ENCODE assay signal across 19 mouse cellular contexts in genomic region chr6:25287591-25287990, GRCm38 (mm10).
DNase-seq lines count a peak whose midpoint lies in the region; ATAC-seq and TF ChIP-seq lines count a peak whose summit lies in the region.
"Had no signal": no experiment of that assay in that cellular context is flagged by ENCODE, and none has a peak within 500 bp of the region (broad histone marks: within the 10 kb centered on the region; RNA-seq: fewer than 3 reads in every experiment).

No protein-coding gene starts in this region.

- H3K27me3 ChIP-seq in kidney, adult 2 months (replicated peaks; ENCODE audit: control insufficient read depth, insufficient read depth, low read length), result no peaks in the 10 kb centered on the region
- no peaks in the 10 kb centered on the region for H3K27me3 ChIP-seq in liver, adult 2 months (ENCODE audit: control insufficient read depth, insufficient read depth, low read length)
- H3K27me3 ChIP-seq in liver, embryonic 11.5 days (replicated peaks; ENCODE audit: control insufficient read depth, insufficient read depth, low read length), result no peaks in the 10 kb centered on the region
- H3K27me3 ChIP-seq: CH12.LX, Patski had no signal

- DNase-seq in kidney, adult 2 months, result peak; percentile 53
- no peak for DNase-seq in kidney, postnatal 10 days
- peak; percentile 92 for DNase-seq in liver, adult 2 months (ENCODE audit: extremely low read depth, low read depth, low spot score)
- no peak for DNase-seq in liver, embryonic 11.5 days (ENCODE audit: low spot score)
- DNase-seq: adrenal gland, adult 2 months; adrenal gland, adult 8-10 months; adrenal gland, postnatal 10 days; adrenal gland, postnatal 14 days; adrenal gland, postnatal 25 days; adrenal gland, postnatal 36 days; B cell, adult 2 months; cerebellum, adult 11 months; cerebellum, adult 11-12 months; cerebellum, adult 18-20 months had no signal

- TF ChIP-seq POLR2A in kidney, adult 2 months (IDR thresholded peaks at IDR 0.05; ENCODE audit: low read depth, low read length), result no peak
- no peak for TF ChIP-seq POLR2A in liver, adult 2 months (IDR thresholded peaks at IDR 0.05; ENCODE audit: extremely low read depth, insufficient read depth, low read length)

- H3K27ac ChIP-seq in kidney, adult 2 months (ENCODE audit: insufficient read depth, low read depth, low read length), result no peak overlapping the region
- H3K27ac ChIP-seq in liver, adult 2 months (replicated peaks; ENCODE audit: insufficient read depth, low read depth, low read length), result peak overlapping the region; percentile 65
- H3K27ac ChIP-seq in liver, embryonic 11.5 days (ENCODE audit: low read depth, low read length), result no peak overlapping the region

- WGBS in kidney, adult 2 months, result 81% methylated on average over 4 of the region's 4 CpGs
- 45% methylated on average over 4 of the region's 4 CpGs for WGBS in liver, adult 2 months
- 87% methylated on average over 4 of the region's 4 CpGs for WGBS in liver, embryonic 11.5 days

- H3K4me2 ChIP-seq in liver, embryonic 11.5 days, result no peak overlapping the region

- H3K79me2 ChIP-seq in liver, adult 2 months (ENCODE audit: control insufficient read depth, insufficient read depth, low read length), result no peaks in the 10 kb centered on the region

- no peaks in the 10 kb centered on the region for H3K36me3 ChIP-seq in kidney, adult 2 months (ENCODE audit: control insufficient read depth, insufficient read depth, low read length)
- no peaks in the 10 kb centered on the region for H3K36me3 ChIP-seq in liver, adult 2 months (ENCODE audit: control insufficient read depth, insufficient read depth, low read length)
- no peaks in the 10 kb centered on the region for H3K36me3 ChIP-seq in liver, embryonic 11.5 days (ENCODE audit: control insufficient read depth, insufficient read depth, low read length)
- H3K36me3 ChIP-seq: G1E had no signal

- ATAC-seq in liver, embryonic 11.5 days (replicated peaks; ENCODE audit: low FRiP score), result no peak
- ATAC-seq: activated CD4-positive, CD25-positive, alpha-beta regulatory T cell, adult 4 months; CD4-positive, CD25-positive, alpha-beta regulatory T cell, adult 4 months; Patski had no signal

- TF ChIP-seq CTCF in kidney, adult 2 months (conservative IDR thresholded peaks at IDR 0.05; ENCODE audit: insufficient read depth, insufficient read length, low read depth, low read length), result no peak
- TF ChIP-seq CTCF in liver, adult 2 months (IDR thresholded peaks at IDR 0.05; ENCODE audit: low read depth, low read length), result no peak

- no peaks in the 10 kb centered on the region for H3K4me1 ChIP-seq in kidney, adult 2 months (ENCODE audit: control insufficient read depth, insufficient read depth, low read length)
- H3K4me1 ChIP-seq in liver, adult 2 months (ENCODE audit: control insufficient read depth, insufficient read depth, low read length), result peaks cover 4% of the 10 kb centered on the region
- H3K4me1 ChIP-seq in liver, embryonic 11.5 days (replicated peaks; ENCODE audit: control insufficient read depth, insufficient read depth, low read length), result no peaks in the 10 kb centered on the region

- no peak overlapping the region for H3K4me3 ChIP-seq in kidney, adult 2 months (ENCODE audit: insufficient read depth, low read depth, low read length)
- no peak overlapping the region for H3K4me3 ChIP-seq in liver, adult 2 months (ENCODE audit: insufficient read depth, low read depth, low read length)
- no peak overlapping the region for H3K4me3 ChIP-seq in liver, embryonic 11.5 days (ENCODE audit: low read depth, low read length)

- H3K9ac ChIP-seq in liver, adult 2 months (ENCODE audit: low read depth, low read length), result no peak overlapping the region
- no peak overlapping the region for H3K9ac ChIP-seq in liver, embryonic 11.5 days (ENCODE audit: low read depth, low read length)

- no peaks in the 10 kb centered on the region for H3K9me3 ChIP-seq in liver, embryonic 11.5 days (ENCODE audit: control insufficient read depth, low read length)
- H3K9me3 ChIP-seq: G1E had no signal

Comparison
In these comparisons a context has a peak if more than half of its experiments do, and no peak if none do; other contexts are left out.
1. DNase-seq: peak in kidney, adult 2 months (single experiment) and liver, adult 2 months (single experiment); none in kidney, postnatal 10 days (single experiment) and liver, embryonic 11.5 days (single experiment).